Mouse (Mus musculus) left cerebral cortex, postnatal 25 days (tissue): ENCODE measurements around the gene Eif4e. TPM values are rescaled to one million over a fixed set of nuclear protein-coding genes. Genes with fewer than 3 reads are reported as not detected.

Experiments used
- DNase-seq, 2 experiments: peaks; one replicate each; pipeline ENCODE4 v3.0.0; 2022; ENCODE audit warnings: low spot score in 2 of 2, mixed read lengths in 1 of 2
- intact Hi-C: fragments of 180-260 bp; cut with DNase I; formaldehyde crosslinking; loops from one replicate; pipeline ENCODE4 v1.15.1; 2025
- total RNA-seq, 2 experiments: library from RNA; stranded (reverse); gene quantifications; 2 replicates each; pipeline ENCODE4 v1.2.3; 2021

Gene Eif4e
- total RNA-seq, 2 experiments from 2014 or later, result 176 to 189 TPM

GRCm38 (mm10) chr3:138514749-138515148, 11.2 kb upstream of the Eif4e start:
- no peak for DNase-seq
- intact Hi-C loops, result no loop called here

GRCm38 (mm10) chr3:138515656-138516370, 10.2 kb upstream of the Eif4e start:
- no peak for DNase-seq
- intact Hi-C loops, result no loop called here

GRCm38 (mm10) chr3:138517881-138518280, 8.1 kb upstream of the Eif4e start:
- DNase-seq, result no peak
- intact Hi-C loops, result no loop called here

GRCm38 (mm10) chr3:138519218-138519617, 6.8 kb upstream of the Eif4e start:
- no peak for DNase-seq
- intact Hi-C loops, result no loop called here

DNA sequence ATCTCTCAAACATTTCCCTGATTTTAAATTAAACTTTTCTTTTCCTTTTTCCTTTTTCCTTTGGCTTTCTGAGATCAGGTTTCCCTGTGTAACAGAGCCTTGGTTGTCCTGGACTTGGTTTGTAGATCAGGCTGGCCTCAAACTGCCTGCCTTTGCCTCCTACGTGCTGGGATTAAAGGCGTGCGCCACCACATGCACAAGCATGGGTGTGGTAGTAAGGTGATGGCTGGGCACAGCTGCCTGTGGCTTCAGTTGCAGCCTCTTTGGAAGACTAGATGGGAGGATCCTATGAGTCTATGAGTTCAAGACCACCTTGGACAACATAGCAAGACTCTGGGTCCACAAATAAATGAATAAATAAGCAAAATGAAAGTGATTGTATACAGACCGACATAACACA, 2.0 kb upstream of the Eif4e start:
- intact Hi-C loops, result no loop called here

DNA sequence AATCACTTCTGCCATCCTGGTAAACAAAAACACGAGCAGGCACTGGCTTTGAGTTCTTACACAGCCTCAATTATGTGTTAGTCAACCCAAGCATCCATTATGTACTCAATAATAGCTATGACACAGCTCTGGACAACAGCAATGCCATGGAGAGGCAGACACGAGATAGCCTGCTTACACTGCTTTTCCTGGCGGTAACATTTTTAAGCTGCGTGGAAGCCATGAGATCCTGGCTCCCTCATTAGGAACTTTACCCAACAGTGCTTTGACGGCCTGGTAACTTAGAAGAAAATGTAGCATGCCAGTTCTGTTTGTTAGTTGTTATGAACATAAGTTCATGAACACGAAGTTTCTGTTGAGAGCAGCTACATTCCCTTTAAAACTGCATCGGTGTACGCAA, 485 bp upstream of the Eif4e start:
- intact Hi-C loops, result loop anchor here (5.0 kb wide), 1 partner anchor 217 kb away; the partner anchor contains the start of gene Tspan5
- DNase-seq, result no peak

More for the DNA sequence above, 2.0 kb upstream of the Eif4e start:
- DNase-seq, result no peak

- peak; percentile 96 to 99 for DNase-seq
- intact Hi-C loops, result loop anchor here (2.0 to 5.0 kb wide), 2 partner anchors 38 to 215 kb away; partner anchors contain the start of genes Metap1 and Tspan5
Measured at GRCm38 (mm10) chr3:138526916-138527666, 1.1 kb downstream of the Eif4e start.

GRCm38 (mm10) chr3:138527667-138528231, 1.8 kb downstream of the Eif4e start:
- peak; percentile 50 to 55 for DNase-seq
- intact Hi-C loops, result loop anchor here (2.0 to 5.0 kb wide), 2 partner anchors 39 to 215 kb away; partner anchors contain the start of genes Metap1 and Tspan5

DNA sequence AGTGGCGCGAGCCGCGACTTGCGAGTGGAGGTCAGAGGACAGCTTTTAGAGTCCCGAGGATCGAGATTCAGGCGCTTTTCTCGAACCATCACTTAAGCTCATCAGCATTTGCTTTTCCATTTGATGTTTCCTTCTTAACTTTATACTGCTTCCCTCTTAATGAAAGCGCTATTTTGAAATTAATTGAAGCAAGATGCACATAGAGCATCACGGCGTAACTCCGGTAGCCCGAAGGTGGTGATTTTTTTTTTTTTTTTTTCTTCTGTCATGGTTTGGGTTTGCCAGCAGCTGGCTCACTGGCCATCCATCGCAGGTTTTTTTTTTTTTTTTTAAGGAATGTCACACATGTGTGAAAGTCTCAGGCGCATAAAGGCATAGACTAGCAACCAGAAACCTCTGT, 2.3 kb downstream of the Eif4e start:
- intact Hi-C loops, result loop anchor here (5.0 kb wide), 1 partner anchor 214 kb away; the partner anchor contains the start of gene Tspan5
- no peak for DNase-seq

DNA sequence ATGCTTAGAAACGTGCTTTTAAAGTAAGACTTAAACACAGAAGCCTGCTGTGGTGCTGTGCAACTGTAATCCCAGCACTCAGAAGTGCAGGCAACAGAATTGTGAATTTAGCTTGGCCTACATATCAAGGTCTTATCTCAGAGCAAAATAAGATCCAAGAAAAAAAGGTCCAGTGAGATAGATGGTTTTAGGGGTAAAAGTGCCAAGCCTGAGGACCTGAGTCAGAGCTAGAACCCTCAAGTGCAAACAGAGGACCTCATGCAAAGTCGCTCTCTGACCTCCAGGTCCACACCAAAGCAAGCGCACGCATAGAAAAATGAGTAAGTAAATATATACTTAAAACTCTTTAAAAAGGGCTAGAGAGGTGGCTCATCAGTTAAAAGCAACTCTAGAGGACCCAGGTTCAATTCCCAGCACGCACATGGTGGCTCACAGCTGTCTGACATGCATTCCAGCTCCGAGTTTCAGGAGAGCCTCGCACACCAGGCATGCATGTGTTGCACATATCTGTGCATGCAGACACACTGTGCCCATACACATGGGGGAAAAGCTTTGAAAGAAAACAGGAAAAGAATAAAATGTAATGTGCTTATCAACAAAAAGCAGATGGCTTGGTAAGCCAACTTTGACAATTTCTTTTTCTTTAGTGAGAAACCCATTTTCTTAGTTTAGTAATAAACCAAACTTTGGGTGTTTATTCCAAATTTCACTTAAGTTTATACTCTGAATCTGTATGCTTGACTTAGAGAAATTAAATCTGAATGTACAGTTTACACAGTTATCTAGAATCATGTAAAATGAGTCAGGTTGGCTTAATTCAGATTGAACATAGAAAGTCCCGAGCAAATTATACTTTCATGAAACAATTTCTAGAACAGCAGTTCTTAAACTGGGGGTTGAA, 4.8 kb downstream of the Eif4e start:
- DNase-seq, result no peak
- intact Hi-C loops, result no loop called here

- DNase-seq, result no peak
- intact Hi-C loops, result no loop called here
Measured at GRCm38 (mm10) chr3:138531479-138532181, 5.7 kb downstream of the Eif4e start.

GRCm38 (mm10) chr3:138532764-138533163, 6.8 kb downstream of the Eif4e start:
- no peak for DNase-seq
- intact Hi-C loops, result no loop called here

DNA sequence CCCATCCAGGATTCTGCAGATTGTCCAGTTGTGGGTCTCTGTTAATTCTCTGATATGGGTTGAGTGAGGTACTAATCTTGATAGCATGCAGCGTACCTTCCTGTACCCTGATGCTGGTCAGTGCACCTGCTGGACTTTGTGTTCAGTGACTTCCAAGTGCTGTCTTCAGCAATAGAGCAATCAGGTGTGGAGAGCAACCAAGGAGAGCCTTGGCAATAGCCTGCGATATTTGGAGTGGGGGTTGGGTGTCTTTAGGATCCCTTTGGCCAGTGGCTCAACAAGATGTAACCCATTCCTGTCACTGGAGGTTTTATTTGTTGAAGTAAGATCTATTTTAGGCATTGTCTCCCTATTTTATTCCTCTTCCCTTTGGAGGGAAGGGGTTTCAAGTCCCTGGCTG, 10.1 kb downstream of the Eif4e start:
- intact Hi-C loops, result no loop called here
- no peak for DNase-seq

DNA sequence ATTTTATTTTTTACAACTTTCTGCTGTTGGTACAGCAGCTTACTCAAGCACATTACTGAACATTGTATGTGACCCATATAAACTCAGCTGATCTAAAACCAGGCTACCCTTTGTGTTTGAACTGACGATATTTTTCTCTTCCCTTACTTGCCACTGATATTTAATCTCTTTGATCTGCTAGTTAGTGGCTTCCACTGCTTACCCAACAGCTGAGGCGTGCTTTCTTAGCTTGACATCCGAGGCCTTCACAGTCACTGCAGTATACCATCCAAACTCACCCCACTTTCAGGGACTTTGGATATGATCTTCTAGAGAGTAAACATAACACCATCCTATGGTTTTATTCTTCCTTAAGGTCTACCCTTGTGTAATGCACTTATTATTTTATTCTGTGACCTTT, 16.6 kb downstream of the Eif4e start:
- no peak for DNase-seq
- intact Hi-C loops, result no loop called here

- DNase-seq, result no peak
- intact Hi-C loops, result no loop called here
Measured at GRCm38 (mm10) chr3:138544117-138544516, 18.1 kb downstream of the Eif4e start.

DNA sequence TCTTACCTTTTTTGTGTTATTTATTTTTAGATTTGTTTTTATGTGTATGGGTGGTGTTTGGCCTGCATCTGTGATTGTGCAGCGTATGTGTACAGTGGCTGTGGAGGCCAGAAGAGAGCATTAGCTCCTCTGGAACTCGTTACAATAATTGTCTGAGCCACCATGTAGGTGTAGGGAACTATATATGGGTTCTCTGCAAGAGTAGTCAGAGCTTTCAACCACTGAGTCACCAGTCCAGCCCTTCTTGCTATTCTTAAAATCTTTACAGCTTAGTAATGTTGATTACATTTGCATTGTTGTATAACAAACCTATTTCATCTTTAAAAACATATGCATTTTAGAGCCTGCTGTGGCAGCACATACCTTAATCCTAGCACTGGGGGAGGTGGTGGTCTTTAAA, 20.7 kb downstream of the Eif4e start:
- peak; percentile 21 to 79 for DNase-seq
- intact Hi-C loops, result loop anchor here (5.0 kb wide), 1 partner anchor 196 kb away; the partner anchor contains the start of gene Tspan5

- intact Hi-C loops, result loop anchor here (5.0 kb wide), 1 partner anchor 193 kb away; the partner anchor contains the start of gene Tspan5
- DNase-seq, result no peak
Measured at GRCm38 (mm10) chr3:138549045-138549444, 23.1 kb downstream of the Eif4e start.

DNA sequence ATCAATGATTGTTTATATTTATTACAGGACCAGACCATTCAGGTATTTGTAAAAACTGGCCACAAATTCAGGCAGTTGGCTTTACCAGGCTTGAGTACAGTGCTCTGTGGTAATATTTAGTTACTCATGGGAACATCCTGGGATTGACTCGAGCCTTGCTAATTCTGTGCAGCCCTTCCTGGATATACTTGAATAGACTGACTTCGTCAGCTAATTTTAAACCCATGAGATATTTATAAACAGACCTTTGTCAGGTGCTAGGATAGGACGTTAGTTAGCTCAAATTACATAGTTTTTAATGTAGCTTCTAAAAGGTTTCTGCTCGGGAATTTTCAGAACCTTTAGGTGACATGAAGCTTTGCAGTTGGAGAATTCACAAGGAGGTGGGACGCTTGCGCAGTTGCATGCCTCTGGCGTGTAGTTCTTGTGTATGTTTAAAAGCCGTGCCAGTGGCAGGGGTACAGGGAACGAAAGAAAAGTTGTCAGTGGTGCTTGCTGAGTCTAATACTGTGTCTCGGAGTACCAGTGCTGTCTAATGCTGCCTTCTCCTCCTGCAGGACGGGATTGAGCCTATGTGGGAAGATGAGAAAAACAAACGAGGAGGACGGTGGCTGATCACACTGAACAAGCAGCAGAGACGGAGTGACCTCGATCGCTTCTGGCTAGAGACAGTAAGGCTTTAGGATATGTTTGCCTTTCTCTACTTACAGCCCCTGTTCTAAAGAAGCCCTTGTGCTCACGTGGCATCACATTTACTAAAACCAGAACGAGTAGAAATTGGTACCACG, 24.6 kb downstream of the Eif4e start:
- peak in 1 of 2 experiments; percentile 39 for DNase-seq
- intact Hi-C loops, result no loop called here
